Mouse (Mus musculus): ENCODE measurements at regions not wholly inside any gene's neighbourhood (a gene's known extent, or its start where the extent isn't known, plus 50 kb on each side); places are given as distances from the start of the nearest gene placed in this dataset.

GRCm38 (mm10) chr11:19475068-19475786 is 448.9 kb upstream of the Spred2 start:
- DNase-seq, result peak; percentile 8

GRCm38 (mm10) chr11:19493089-19493756 is 431.0 kb upstream of the Spred2 start:
- no peak for DNase-seq

- DNase-seq, result no peak
Measured at GRCm38 (mm10) chr11:19521721-19522120, 402.5 kb upstream of the Spred2 start.

- DNase-seq, result no peak
Measured at GRCm38 (mm10) chr11:19523853-19524487, 400.2 kb upstream of the Spred2 start.

GRCm38 (mm10) chr11:19529126-19529525 is 395.0 kb upstream of the Spred2 start:
- DNase-seq, result no peak

GRCm38 (mm10) chr11:19530652-19531051 is 393.5 kb upstream of the Spred2 start:
- DNase-seq, result no peak

- DNase-seq, result peak; percentile 48
Measured at GRCm38 (mm10) chr11:19531255-19532003, 392.7 kb upstream of the Spred2 start.

- no peak for DNase-seq
Measured at GRCm38 (mm10) chr11:19532867-19533266, 391.3 kb upstream of the Spred2 start.

- DNase-seq, result peak; percentile 41
Measured at GRCm38 (mm10) chr11:19533701-19534100, 390.5 kb upstream of the Spred2 start.

GRCm38 (mm10) chr11:19535215-19535614 is 389.0 kb upstream of the Spred2 start:
- DNase-seq, result peak; percentile 22

GRCm38 (mm10) chr11:19546226-19546625 is 377.9 kb upstream of the Spred2 start:
- no peak for DNase-seq

GRCm38 (mm10) chr11:19554316-19554946 is 369.7 kb upstream of the Spred2 start:
- no peak for DNase-seq

- DNase-seq, result no peak
Measured at GRCm38 (mm10) chr11:19554947-19555770, 369.0 kb upstream of the Spred2 start.

- DNase-seq, result no peak
Measured at GRCm38 (mm10) chr11:19560452-19560851, 363.7 kb upstream of the Spred2 start.

- DNase-seq, result no peak
Measured at GRCm38 (mm10) chr11:19562668-19563067, 361.5 kb upstream of the Spred2 start.

GRCm38 (mm10) chr11:19585228-19585627 is 338.9 kb upstream of the Spred2 start:
- no peak for DNase-seq

- DNase-seq, result no peak
Measured at GRCm38 (mm10) chr11:19592506-19593355, 331.4 kb upstream of the Spred2 start.

- DNase-seq, result no peak
Measured at GRCm38 (mm10) chr11:19595107-19595506, 329.1 kb upstream of the Spred2 start.

GRCm38 (mm10) chr11:19596336-19596735 is 327.8 kb upstream of the Spred2 start:
- no peak for DNase-seq

GRCm38 (mm10) chr11:19599433-19599832 is 324.7 kb upstream of the Spred2 start:
- DNase-seq, result no peak
